Mouse (Mus musculus) heart, embryonic 16.5 days (tissue): ENCODE measurements around the gene Tmx4. TPM values are rescaled to one million over a fixed set of nuclear protein-coding genes. Genes with fewer than 3 reads are reported as not detected.
"Not testable (repeated sequence)": the region's sequence is repeated elsewhere in the genome, so short reads cannot be mapped to it uniquely, and the experiment has no call there.

Experiments used
- ATAC-seq: fragments of 200-750 bp; cut with Nextera tagmentation; replicated peaks from 2 replicates; pipeline ENCODE4 v1.8.0; 2017; ENCODE audit warnings: moderate number of reproducible peaks; ENCODE audit not compliant: insufficient read depth, low FRiP score; ENCODE audit errors: extremely low read depth
- H3K27ac ChIP-seq: fragments of 300-500 bp; sonication (generic); 2 replicates; pipeline ENCODE4 v1.5.1; 2014; ENCODE audit warnings: mild to moderate bottlenecking, low read length, control low read depth, moderate library complexity
- H3K27me3 ChIP-seq: fragments of 300-500 bp; sonication (generic); 2 replicates; pipeline ENCODE4 v1.6.1; 2014; ENCODE audit warnings: low read length, mixed read lengths; ENCODE audit not compliant: control insufficient read depth, insufficient read depth
- H3K36me3 ChIP-seq: fragments of 300-500 bp; sonication (generic); 2 replicates; pipeline ENCODE4 v1.6.1; 2014; ENCODE audit not compliant: control insufficient read depth, insufficient read depth
- H3K4me1 ChIP-seq: fragments of 300-500 bp; sonication (generic); 2 replicates; pipeline ENCODE4 v1.6.1; 2014; ENCODE audit warnings: low read length, mixed read lengths; ENCODE audit not compliant: control insufficient read depth, insufficient read depth
- H3K4me2 ChIP-seq: fragments of 300-500 bp; sonication (generic); 2 replicates; pipeline ENCODE4 v1.6.1; 2014; ENCODE audit warnings: low read depth, mild to moderate bottlenecking, control low read depth, low read length
- H3K4me3 ChIP-seq: fragments of 300-500 bp; sonication (generic); 2 replicates; pipeline ENCODE4 v1.5.1; 2014; ENCODE audit warnings: mild to moderate bottlenecking, control low read depth, low read length
- H3K9ac ChIP-seq: fragments of 300-500 bp; sonication (generic); 2 replicates; pipeline ENCODE4 v1.6.1; 2014; ENCODE audit warnings: low read length, control low read depth
- H3K9me3 ChIP-seq: fragments of 300-500 bp; sonication (generic); replicated peaks from 2 replicates; pipeline ENCODE4 v1.6.1; 2016; ENCODE audit warnings: low read length; ENCODE audit not compliant: control insufficient read depth
- WGBS: fragments of 180-500 bp; shearing (Covaris S2); extraction: QIAGEN DNeasy Blood & Tissue Kit; methylation state at CpG from one replicate; pipeline ENCODE4 v1.1.7; 2014; 5-methylcytosine and 5-hydroxymethylcytosine counted together
- polyA plus RNA-seq: library from polyadenylated mRNA; unstranded; fragments of >200 nt; fragmentation: Nextera tagmentation; extraction: Ambion mirVana; gene quantifications from 2 replicates; pipeline ENCODE4 v1.2.1, GENCODE M21; 2015

The Tmx4 gene
- polyA plus RNA-seq, 1 experiment from 2014 or later: 40.8 TPM

DNA sequence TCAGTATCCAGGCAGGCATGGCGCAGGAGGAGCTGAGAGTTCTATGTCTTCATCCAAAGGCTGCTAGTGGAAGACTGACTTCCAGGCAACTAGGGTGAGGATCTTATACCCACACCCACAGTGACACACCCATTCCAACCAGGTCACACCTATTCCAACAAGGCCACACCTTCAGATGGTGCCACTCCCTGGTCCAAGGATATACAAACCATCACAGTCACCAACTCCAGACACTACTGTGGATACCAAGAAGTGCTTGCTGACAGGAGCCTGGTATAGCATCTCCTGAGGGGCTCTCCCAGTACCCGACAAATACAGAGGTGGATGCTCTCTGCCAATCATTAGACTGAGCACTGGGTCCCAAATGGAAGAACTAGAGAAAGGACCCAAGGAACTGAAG lies 15.4 kb downstream of the Tmx4 start:
- not testable (repeated sequence) for H3K27ac ChIP-seq, H3K36me3 ChIP-seq, H3K4me2 ChIP-seq, H3K9ac ChIP-seq, ATAC-seq, H3K27me3 ChIP-seq, H3K4me3 ChIP-seq, H3K4me1 ChIP-seq, H3K9me3 ChIP-seq
- 96% methylated on average over 1 of the region's 2 CpGs for WGBS

DNA sequence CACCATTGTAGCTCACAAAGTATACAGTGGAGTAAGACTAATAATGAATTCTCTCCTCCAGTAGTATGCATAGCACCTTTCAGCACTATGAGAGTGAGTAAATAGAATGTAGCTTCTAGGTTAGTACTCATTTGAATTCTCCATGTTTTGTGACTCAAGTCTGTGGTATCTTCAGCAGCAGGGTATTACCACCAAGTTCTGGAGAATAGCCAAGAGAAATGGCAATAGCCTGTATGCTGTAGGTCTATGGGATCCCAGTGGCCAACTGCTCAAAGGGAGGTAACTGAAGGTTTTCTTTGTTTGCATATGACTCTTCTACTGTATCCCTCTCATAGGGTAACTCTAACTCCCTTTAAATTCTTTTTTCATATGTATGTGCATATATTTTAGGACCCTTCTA lies 39.0 kb downstream of the Tmx4 start:
- Histone ChIP-seq H3K4me2 (no peak overlapping the region), H3K4me3 (no peak overlapping the region), H3K9me3 (peaks cover 5% of the 10 kb centered on the region; the same call in 1 of the 2 replicates), H3K9ac (no peak overlapping the region), H3K36me3 (peaks cover 11% of the 10 kb centered on the region), H3K4me1 (no peaks in the 10 kb centered on the region), H3K27ac (no peak overlapping the region), H3K27me3 (no peaks in the 10 kb centered on the region)
- no peak for ATAC-seq

DNA sequence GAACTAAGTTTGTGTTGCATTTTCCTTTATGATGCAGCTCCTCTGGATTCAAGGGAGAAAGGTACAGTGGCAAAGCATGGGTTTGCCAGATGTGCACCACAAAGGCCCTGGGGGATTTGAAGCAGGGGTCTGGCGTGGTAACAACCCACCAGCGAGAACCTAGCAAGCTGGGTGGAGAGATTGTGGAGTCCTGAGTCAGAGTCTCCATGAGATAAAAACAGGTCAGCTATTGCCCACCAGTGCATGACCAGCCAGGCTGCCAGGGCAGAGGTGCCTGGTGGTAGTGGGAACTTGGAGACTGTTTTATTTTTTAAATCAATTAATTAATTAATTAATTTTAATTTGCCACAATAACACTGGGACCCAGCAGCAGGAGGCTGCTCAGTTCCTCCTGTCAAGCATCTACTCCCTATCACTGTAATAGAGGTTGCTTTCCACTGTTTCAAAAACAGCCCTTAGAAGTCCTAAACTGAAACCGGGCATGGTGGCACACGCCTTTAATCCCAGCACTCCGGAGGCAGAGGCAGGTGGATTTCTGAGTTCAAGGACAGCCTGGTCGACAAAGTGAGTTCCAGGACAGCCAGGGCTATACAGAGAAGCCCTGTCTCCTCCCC lies 52.8 kb downstream of the Tmx4 start:
- Histone ChIP-seq H3K27me3 (no peaks in the 10 kb centered on the region), H3K9me3 (no peaks in the 10 kb centered on the region), H3K9ac (no peak overlapping the region), H3K27ac (no peak overlapping the region), H3K4me1 (no peaks in the 10 kb centered on the region), H3K4me2 (no peak overlapping the region), H3K4me3 (no peak overlapping the region), H3K36me3 (peaks cover 5% of the 10 kb centered on the region)
- no peak for ATAC-seq
- WGBS: 92% methylated on average over 6 of the region's 6 CpGs

DNA sequence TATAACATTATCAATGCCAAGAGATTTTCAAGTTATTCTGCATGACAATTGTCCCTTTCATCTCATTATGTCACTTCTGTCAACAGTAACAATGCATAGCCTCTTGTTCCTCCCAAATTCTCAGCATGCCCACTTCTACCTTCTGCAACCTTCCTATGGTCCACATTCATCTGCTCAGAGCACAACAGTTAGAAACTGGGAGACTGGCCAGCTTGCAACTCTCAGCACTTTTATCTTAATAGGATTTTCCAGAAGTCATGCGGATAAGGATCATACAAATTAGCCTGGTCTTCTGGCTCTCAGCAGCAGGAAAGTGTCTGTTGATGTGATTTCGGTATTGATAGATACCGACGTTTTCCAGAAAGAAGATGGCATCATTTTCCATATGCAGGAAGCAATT lies 58.7 kb downstream of the Tmx4 start:
- H3K9me3 ChIP-seq: no peaks in the 10 kb centered on the region
- H3K27me3 ChIP-seq: no peaks in the 10 kb centered on the region
- H3K4me1 ChIP-seq: no peaks in the 10 kb centered on the region
- H3K4me3 ChIP-seq: no peak overlapping the region
- no peak for ATAC-seq
- H3K36me3 ChIP-seq: no peaks in the 10 kb centered on the region
- H3K4me2 ChIP-seq: no peak overlapping the region
- WGBS: 37% methylated on average over 4 of the region's 4 CpGs
- no peak overlapping the region for H3K9ac ChIP-seq
- no peak overlapping the region for H3K27ac ChIP-seq

DNA sequence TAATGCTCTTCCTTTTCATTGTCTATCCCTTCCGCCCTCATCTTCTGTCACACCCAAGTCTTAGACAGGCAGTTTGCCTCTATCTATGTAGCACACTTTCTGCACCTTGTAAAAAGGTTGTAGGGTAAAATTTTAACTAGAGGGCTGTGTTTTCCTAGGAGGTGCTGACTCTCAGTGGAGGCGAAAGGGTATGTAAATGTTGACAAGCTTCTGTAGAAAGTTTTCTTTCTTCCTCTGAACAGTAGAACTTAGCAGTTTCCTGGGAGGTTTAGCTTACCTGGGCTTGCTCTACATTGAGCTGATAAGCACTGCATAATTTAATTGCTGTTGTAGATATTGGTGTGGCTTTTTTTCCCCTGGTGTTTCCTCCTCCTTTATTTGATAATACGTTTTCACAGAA lies 84.5 kb downstream of the Tmx4 start:
- no peak overlapping the region for H3K9ac ChIP-seq
- no peaks in the 10 kb centered on the region for H3K4me1 ChIP-seq
- H3K4me3 ChIP-seq: no peak overlapping the region
- H3K27me3 ChIP-seq: no peaks in the 10 kb centered on the region
- no peak overlapping the region for H3K4me2 ChIP-seq
- WGBS: 76% methylated on average over 3 of the region's 3 CpGs
- ATAC-seq: no peak
- H3K36me3 ChIP-seq: no peaks in the 10 kb centered on the region
- H3K27ac ChIP-seq: no peak overlapping the region
- H3K9me3 ChIP-seq: no peaks in the 10 kb centered on the region

DNA sequence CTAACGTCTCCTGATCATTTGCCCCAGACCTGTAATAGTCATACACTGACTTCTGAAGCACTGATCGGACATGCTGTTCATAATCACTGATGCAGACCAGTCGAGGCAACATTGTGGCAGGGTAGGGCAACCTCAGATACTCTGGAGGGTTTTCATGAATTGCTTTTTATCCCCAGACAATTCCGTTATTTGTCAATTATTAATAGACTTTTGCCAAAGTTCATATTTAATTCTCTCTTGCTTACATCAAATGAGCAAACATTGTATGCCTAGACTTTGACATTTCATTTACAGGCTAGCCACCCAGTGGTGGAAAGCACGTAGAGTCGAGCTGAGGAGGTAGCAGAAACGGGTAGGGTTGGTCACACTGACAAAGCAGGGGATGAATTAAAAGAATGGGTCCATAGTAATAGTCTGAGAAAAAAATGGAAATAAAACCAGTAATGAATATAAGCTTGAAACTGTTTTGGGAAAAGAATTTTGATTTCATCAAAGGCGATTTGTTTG lies 89.7 kb downstream of the Tmx4 start, which contains the start of gene Hao1:
Gene Hao1, minus strand, starts transcription at position 148 of the 507 bp plus-strand sequence.
- no peak for ATAC-seq
- 80% methylated on average over 8 of the region's 8 CpGs for WGBS
- Histone ChIP-seq H3K4me2 (no peak within 1 kb of the TSS), H3K4me3 (no peak within 1 kb of the TSS), H3K4me1 (no peaks in the 10 kb centered on the region), H3K9ac (no peak within 1 kb of the TSS), H3K27me3 (no peaks in the 10 kb centered on the region), H3K36me3 (no peaks in the 10 kb centered on the region), H3K27ac (no peak within 1 kb of the TSS), H3K9me3 (no peaks in the 10 kb centered on the region)

DNA sequence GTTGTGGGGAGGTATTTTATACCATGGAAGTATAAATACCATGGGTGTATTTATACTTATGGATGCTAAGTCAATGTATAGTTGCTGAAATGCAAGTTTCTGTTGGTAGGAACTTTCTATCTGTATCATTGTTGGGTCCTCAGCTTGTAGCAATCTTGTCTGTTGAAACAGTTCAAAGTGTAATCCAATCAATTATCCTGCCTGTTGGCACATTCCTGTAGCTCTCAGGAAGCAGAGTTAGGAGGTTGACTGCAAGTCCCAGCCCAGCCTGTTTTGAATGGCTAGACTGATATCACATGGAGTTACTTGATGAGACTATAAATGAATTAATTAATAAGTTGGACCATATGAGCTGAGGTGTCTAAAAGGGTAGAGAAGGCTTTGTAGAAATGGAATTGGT lies 91.6 kb downstream of the Tmx4 start:
- Histone ChIP-seq H3K27ac (no peak overlapping the region), H3K4me1 (no peaks in the 10 kb centered on the region), H3K27me3 (no peaks in the 10 kb centered on the region), H3K36me3 (no peaks in the 10 kb centered on the region), H3K9ac (no peak overlapping the region), H3K4me2 (no peak overlapping the region), H3K9me3 (no peaks in the 10 kb centered on the region), H3K4me3 (no peak overlapping the region)
- ATAC-seq: no peak

DNA sequence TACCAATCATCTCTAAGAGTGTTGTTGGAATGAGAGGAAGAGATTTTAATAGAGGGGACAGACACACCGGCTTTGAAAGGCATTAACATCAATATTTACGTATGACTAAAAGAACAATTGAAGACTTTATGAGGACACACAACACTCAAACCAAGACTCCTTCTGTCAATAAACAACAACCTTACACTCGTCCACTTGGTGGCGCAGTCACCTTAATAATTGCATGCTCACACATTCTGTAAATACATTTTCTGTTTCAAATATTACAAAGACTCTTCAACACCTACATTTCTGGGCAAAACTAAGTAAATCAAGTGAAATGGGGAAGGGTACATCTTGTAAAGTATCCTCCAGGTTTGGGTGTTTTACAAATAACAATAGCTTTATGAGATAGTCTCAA lies 94.2 kb downstream of the Tmx4 start:
- WGBS: 17% methylated on average over 4 of the region's 4 CpGs
- Histone ChIP-seq H3K27me3 (no peaks in the 10 kb centered on the region), H3K4me1 (no peaks in the 10 kb centered on the region), H3K9ac (no peak overlapping the region), H3K4me3 (no peak overlapping the region), H3K27ac (no peak overlapping the region), H3K36me3 (no peaks in the 10 kb centered on the region), H3K9me3 (no peaks in the 10 kb centered on the region), H3K4me2 (no peak overlapping the region)
- ATAC-seq: no peak

DNA sequence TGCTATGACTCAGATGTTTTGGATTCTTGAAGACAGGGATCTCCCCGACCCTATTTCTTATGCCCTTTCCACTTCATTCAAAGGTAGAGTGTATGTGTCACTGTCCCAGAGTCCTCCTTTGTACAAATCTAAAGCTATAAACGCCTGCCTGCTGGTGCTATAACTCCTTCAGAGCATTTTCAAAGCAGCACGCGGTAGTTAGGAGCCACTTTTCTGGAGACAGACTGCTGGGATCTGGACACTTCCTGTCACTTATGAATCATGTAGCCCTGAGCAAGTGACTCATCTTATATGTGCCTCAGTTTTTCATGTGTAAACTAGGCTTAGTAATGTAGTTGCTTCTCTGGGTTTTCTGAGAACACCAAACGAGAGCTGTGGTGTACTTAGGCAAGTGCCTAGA lies 98.8 kb downstream of the Tmx4 start:
- ATAC-seq: no peak
- Histone ChIP-seq H3K9ac (no peak overlapping the region), H3K27ac (no peak overlapping the region), H3K36me3 (no peaks in the 10 kb centered on the region), H3K9me3 (no peaks in the 10 kb centered on the region), H3K27me3 (no peaks in the 10 kb centered on the region), H3K4me2 (no peak overlapping the region), H3K4me1 (no peaks in the 10 kb centered on the region), H3K4me3 (no peak overlapping the region)
- 61% methylated on average over 5 of the region's 5 CpGs for WGBS
